Mouse (Mus musculus): ENCODE results near the gene Anks1. TPM values are rescaled to one million over a fixed set of nuclear protein-coding genes. Genes with fewer than 3 reads are reported as not detected.

Anks1 gene
- polyA plus RNA-seq, 1 experiment from 2014 or later: 14.4 TPM

- Histone ChIP-seq H3K9me3 (replicated peaks) (no peaks in the 10 kb centered on the region), H3K36me3 (peaks cover 21% of the 10 kb centered on the region), H3K4me2 (peak overlapping the region; percentile 88), H3K27me3 (no peaks in the 10 kb centered on the region), H3K9ac (peak overlapping the region; percentile 93), H3K27ac (peak overlapping the region; percentile 92), H3K4me3 (replicated peaks) (peak overlapping the region; percentile 94), H3K4me1 (peaks cover 39% of the 10 kb centered on the region)
- WGBS: 2% methylated on average over 12 of the region's 12 CpGs
- ATAC-seq (replicated peaks; ENCODE audit: low FRiP score): no peak; the same call in none of the 2 replicates
Observed at GRCm38 (mm10) chr17:27908206-27908887, 759 bp upstream of the Anks1 start.

GRCm38 (mm10) chr17:27909622-27910500 lies 755 bp downstream of the Anks1 start, which contains the start of gene Taf11:
Gene Taf11, minus strand, starts transcription at chr17:27909844.
- peaks cover 11% of the 10 kb centered on the region for H3K36me3 ChIP-seq
- peak within 1 kb of the TSS; percentile 93 for H3K9ac ChIP-seq
- peak within 1 kb of the TSS; percentile 94 for H3K4me3 ChIP-seq (replicated peaks)
- ATAC-seq (replicated peaks; ENCODE audit: low FRiP score): peak; percentile 44
- peak within 1 kb of the TSS; percentile 88 for H3K4me2 ChIP-seq
- H3K4me1 ChIP-seq: peaks cover 39% of the 10 kb centered on the region
- peak within 1 kb of the TSS; percentile 92 for H3K27ac ChIP-seq
- 1% methylated on average over 53 of the region's 53 CpGs for WGBS
- no peaks in the 10 kb centered on the region for H3K9me3 ChIP-seq (replicated peaks)
- H3K27me3 ChIP-seq: no peaks in the 10 kb centered on the region

GRCm38 (mm10) chr17:27911371-27911770 lies 2.3 kb downstream of the Anks1 start:
- 0 out of 2 replicates have a peak, but pooled peaks cover 7% of the 10 kb centered on the region for H3K36me3 ChIP-seq
- no peak overlapping the region for H3K4me3 ChIP-seq (replicated peaks)
- no peaks in the 10 kb centered on the region for H3K27me3 ChIP-seq
- 0 out of 2 replicates have a peak overlapping the region, but pooled peaks have one; percentile 88 for H3K4me2 ChIP-seq
- H3K4me1 ChIP-seq: peaks cover 33% of the 10 kb centered on the region
- ATAC-seq (replicated peaks; ENCODE audit: low FRiP score): no peak
- H3K27ac ChIP-seq: no peak overlapping the region
- WGBS: 85% methylated on average over 7 of the region's 7 CpGs
- H3K9me3 ChIP-seq (replicated peaks): no peaks in the 10 kb centered on the region
- no peak overlapping the region for H3K9ac ChIP-seq

GRCm38 (mm10) chr17:27914742-27915141 lies 5.6 kb downstream of the Anks1 start:
- Histone ChIP-seq H3K4me1 (peaks cover 27% of the 10 kb centered on the region), H3K4me3 (replicated peaks) (no peak overlapping the region), H3K27ac (no peak overlapping the region), H3K9me3 (replicated peaks) (no peaks in the 10 kb centered on the region), H3K27me3 (no peaks in the 10 kb centered on the region), H3K4me2 (no peak overlapping the region), H3K9ac (no peak overlapping the region), H3K36me3 (0 out of 2 replicates have a peak, but pooled peaks cover 7% of the 10 kb centered on the region)
- no peak for ATAC-seq (replicated peaks; ENCODE audit: low FRiP score)
- 58% methylated on average over 4 of the region's 4 CpGs for WGBS

GRCm38 (mm10) chr17:27916366-27916765 lies 7.3 kb downstream of the Anks1 start:
- H3K27ac ChIP-seq: no peak overlapping the region
- no peak for ATAC-seq (replicated peaks; ENCODE audit: low FRiP score)

GRCm38 (mm10) chr17:27920676-27921075 lies 11.6 kb downstream of the Anks1 start:
- Histone ChIP-seq H3K36me3 (0 out of 2 replicates have a peak, but pooled peaks cover 3% of the 10 kb centered on the region), H3K4me1 (peaks cover 28% of the 10 kb centered on the region), H3K27ac (no peak overlapping the region), H3K27me3 (no peaks in the 10 kb centered on the region), H3K4me2 (no peak overlapping the region), H3K4me3 (replicated peaks) (no peak overlapping the region), H3K9ac (no peak overlapping the region), H3K9me3 (replicated peaks) (no peaks in the 10 kb centered on the region)
- 77% methylated on average over 4 of the region's 4 CpGs for WGBS
- no peak for ATAC-seq (replicated peaks; ENCODE audit: low FRiP score)

More at GRCm38 (mm10) chr17:27916366-27916765, 7.3 kb downstream of the Anks1 start:
- no peaks in the 10 kb centered on the region for H3K9me3 ChIP-seq (replicated peaks)
- no peak overlapping the region for H3K4me3 ChIP-seq (replicated peaks)
- H3K9ac ChIP-seq: no peak overlapping the region
- no peak overlapping the region for H3K4me2 ChIP-seq
- H3K27me3 ChIP-seq: no peaks in the 10 kb centered on the region
- 71% methylated on average over 4 of the region's 4 CpGs for WGBS
- 0 out of 2 replicates have a peak, but pooled peaks cover 15% of the 10 kb centered on the region for H3K4me1 ChIP-seq
- H3K36me3 ChIP-seq: 0 out of 2 replicates have a peak, but pooled peaks cover 7% of the 10 kb centered on the region

- Histone ChIP-seq H3K9me3 (replicated peaks) (no peaks in the 10 kb centered on the region), H3K4me1 (peaks cover 34% of the 10 kb centered on the region), H3K27me3 (no peaks in the 10 kb centered on the region), H3K4me3 (replicated peaks) (no peak overlapping the region), H3K27ac (no peak overlapping the region), H3K9ac (no peak overlapping the region), H3K36me3 (0 out of 2 replicates have a peak, but pooled peaks cover 3% of the 10 kb centered on the region), H3K4me2 (no peak overlapping the region)
- 73% methylated on average over 11 of the region's 11 CpGs for WGBS
- no peak for ATAC-seq (replicated peaks; ENCODE audit: low FRiP score)
Observed at GRCm38 (mm10) chr17:27922174-27922712, 13.1 kb downstream of the Anks1 start.

- Histone ChIP-seq H3K4me3 (replicated peaks) (no peak overlapping the region), H3K27me3 (no peaks in the 10 kb centered on the region), H3K4me2 (no peak overlapping the region), H3K27ac (peak overlapping the region; percentile 18; the same call in 1 of the 2 replicates), H3K4me1 (peaks cover 28% of the 10 kb centered on the region), H3K9ac (no peak overlapping the region), H3K9me3 (replicated peaks) (no peaks in the 10 kb centered on the region), H3K36me3 (0 out of 2 replicates have a peak, but pooled peaks cover 3% of the 10 kb centered on the region)
- WGBS: 62% methylated on average over 4 of the region's 4 CpGs
- ATAC-seq (replicated peaks; ENCODE audit: low FRiP score): no peak
Observed at GRCm38 (mm10) chr17:27925054-27925453, 15.9 kb downstream of the Anks1 start.

- WGBS: 64% methylated on average over 7 of the region's 7 CpGs
- no peak for ATAC-seq (replicated peaks; ENCODE audit: low FRiP score)
- 0 out of 2 replicates have a peak, but pooled peaks cover 3% of the 10 kb centered on the region for H3K36me3 ChIP-seq
- H3K4me1 ChIP-seq: peaks cover 26% of the 10 kb centered on the region
- 0 out of 2 replicates have a peak overlapping the region, but pooled peaks have one; percentile 18 for H3K27ac ChIP-seq
- H3K4me3 ChIP-seq (replicated peaks): no peak overlapping the region
- H3K9me3 ChIP-seq (replicated peaks): no peaks in the 10 kb centered on the region
- H3K27me3 ChIP-seq: no peaks in the 10 kb centered on the region
- no peak overlapping the region for H3K4me2 ChIP-seq
- no peak overlapping the region for H3K9ac ChIP-seq
Observed at GRCm38 (mm10) chr17:27925504-27925903, 16.4 kb downstream of the Anks1 start.

- peaks cover 30% of the 10 kb centered on the region for H3K4me1 ChIP-seq
- H3K9me3 ChIP-seq (replicated peaks): no peaks in the 10 kb centered on the region
- H3K4me3 ChIP-seq (replicated peaks): no peak overlapping the region
- no peaks in the 10 kb centered on the region for H3K27me3 ChIP-seq
- H3K4me2 ChIP-seq: no peak overlapping the region
- H3K27ac ChIP-seq: no peak overlapping the region
- no peak overlapping the region for H3K9ac ChIP-seq
- ATAC-seq (replicated peaks; ENCODE audit: low FRiP score): no peak
- WGBS: 90% methylated on average over 5 of the region's 5 CpGs
- H3K36me3 ChIP-seq: no peaks in the 10 kb centered on the region
Observed at GRCm38 (mm10) chr17:27930291-27930690, 21.2 kb downstream of the Anks1 start.

- H3K27ac ChIP-seq: no peak overlapping the region
- peaks cover 24% of the 10 kb centered on the region for H3K4me1 ChIP-seq
- H3K4me2 ChIP-seq: no peak overlapping the region
- no peaks in the 10 kb centered on the region for H3K27me3 ChIP-seq
- H3K36me3 ChIP-seq: no peaks in the 10 kb centered on the region
- H3K9ac ChIP-seq: no peak overlapping the region
- WGBS: 65% methylated on average over 4 of the region's 4 CpGs
- H3K4me3 ChIP-seq (replicated peaks): no peak overlapping the region
- no peaks in the 10 kb centered on the region for H3K9me3 ChIP-seq (replicated peaks)
- ATAC-seq (replicated peaks; ENCODE audit: low FRiP score): no peak
Observed at GRCm38 (mm10) chr17:27931826-27932225, 22.7 kb downstream of the Anks1 start.

Measured in kidney, embryonic 15.5 days (tissue).